Mouse (Mus musculus) activated CD4-positive, CD25-positive, alpha-beta regulatory T cell, adult 4 months (primary cell): ENCODE results near the gene Cars. TPM values are rescaled to one million over a fixed set of nuclear protein-coding genes. Genes with fewer than 3 reads are reported as not detected.
"Not testable (repeated sequence)": the region's sequence is repeated elsewhere in the genome, so short reads cannot be mapped to it uniquely, and the experiment has no call there.

Experiments
- ATAC-seq: one replicate; pipeline ENCODE4 v1.8.0; 2017
- polyA plus RNA-seq, 2 experiments: library from polyadenylated mRNA; unstranded; fragments of 100-300 nt; shearing (Covaris generic); gene quantifications; one replicate each; pipeline ENCODE4 v1.2.1; 2017

Gene Cars
- polyA plus RNA-seq, 2 experiments from 2014 or later, result 26.1 to 30.4 TPM

- ATAC-seq, result peak; percentile 87
Measured at GRCm38 (mm10) chr7:143583956-143584355, 15.9 kb downstream of the Cars start.

- ATAC-seq, result no peak
Measured at GRCm38 (mm10) chr7:143583025-143583424, 16.9 kb downstream of the Cars start.

- no peak for ATAC-seq
Measured at GRCm38 (mm10) chr7:143575751-143576150, 24.1 kb downstream of the Cars start.

GRCm38 (mm10) chr7:143565648-143566039 is 34.2 kb downstream of the Cars start:
- ATAC-seq, result no peak

GRCm38 (mm10) chr7:143565015-143565647 is 34.8 kb downstream of the Cars start:
- no peak for ATAC-seq

GRCm38 (mm10) chr7:143563787-143564186 is 36.1 kb downstream of the Cars start:
- no peak for ATAC-seq

GRCm38 (mm10) chr7:143557616-143558015 is 42.3 kb downstream of the Cars start:
- ATAC-seq, result no peak

- ATAC-seq, result no peak
Measured at GRCm38 (mm10) chr7:143556964-143557610, 42.8 kb downstream of the Cars start.

- ATAC-seq, result no peak
Measured at GRCm38 (mm10) chr7:143549588-143550220, 50.2 kb downstream of the Cars start.

- ATAC-seq, result peak; percentile 91
Measured at GRCm38 (mm10) chr7:143548976-143549457, 50.9 kb downstream of the Cars start, which contains the start of gene Nap1l4. TSS of gene Nap1l4 (minus strand) at chr7:143549106.

GRCm38 (mm10) chr7:143548231-143548961 is 51.5 kb downstream of the Cars start:
- ATAC-seq, result peak; percentile 43

- ATAC-seq, result peak; percentile 2
Measured at GRCm38 (mm10) chr7:143546554-143546953, 53.3 kb downstream of the Cars start.

GRCm38 (mm10) chr7:143544368-143544767 is 55.5 kb downstream of the Cars start:
- ATAC-seq, result no peak

- no peak for ATAC-seq
Measured at GRCm38 (mm10) chr7:143538671-143539070, 61.2 kb downstream of the Cars start.

GRCm38 (mm10) chr7:143538229-143538628 is 61.7 kb downstream of the Cars start:
- not testable (repeated sequence) for ATAC-seq

GRCm38 (mm10) chr7:143536251-143536650 is 63.6 kb downstream of the Cars start:
- no peak for ATAC-seq

- ATAC-seq, result no peak
Measured at GRCm38 (mm10) chr7:143533284-143533683, 66.6 kb downstream of the Cars start.

- no peak for ATAC-seq
Measured at GRCm38 (mm10) chr7:143532410-143532809, 67.5 kb downstream of the Cars start.

GRCm38 (mm10) chr7:143519333-143519732 is 80.6 kb downstream of the Cars start:
- ATAC-seq, result no peak

- no peak for ATAC-seq
Measured at GRCm38 (mm10) chr7:143514416-143514768, 85.5 kb downstream of the Cars start.

GRCm38 (mm10) chr7:143513763-143514415 is 86.0 kb downstream of the Cars start:
- ATAC-seq, result no peak

GRCm38 (mm10) chr7:143511335-143511712 is 88.6 kb downstream of the Cars start:
- no peak for ATAC-seq
